Mouse (Mus musculus): ENCODE results near the gene Cnih1. TPM values are rescaled to one million over a fixed set of nuclear protein-coding genes. Genes with fewer than 3 reads are reported as not detected.
"Not testable (repeated sequence)": the region's sequence is repeated elsewhere in the genome, so short reads cannot be mapped to it uniquely, and the experiment has no call there.

The Cnih1 gene
- polyA plus RNA-seq, 1 experiment from 2014 or later: 220 TPM

DNA sequence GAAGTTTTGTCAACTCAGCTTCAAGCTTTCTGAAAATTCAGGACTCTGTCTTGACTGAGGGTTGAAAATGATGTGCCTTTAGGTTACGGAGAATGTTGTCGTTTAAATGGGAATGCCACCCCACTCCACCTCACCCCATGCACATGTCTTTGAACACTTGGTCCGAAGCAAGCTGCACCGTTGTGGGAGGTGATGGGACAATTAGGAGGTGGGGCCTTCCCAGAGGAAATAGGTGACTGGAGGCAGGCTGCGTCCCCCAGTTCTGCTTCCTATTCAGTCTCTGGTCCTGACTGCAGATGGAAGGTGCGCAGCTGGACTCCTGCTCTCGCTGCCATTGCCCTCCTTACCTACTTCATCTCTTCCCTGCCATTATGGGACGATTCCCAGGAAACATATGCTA lies 32.4 kb downstream of the Cnih1 start:
- Histone ChIP-seq H3K9me3 (no peaks in the 10 kb centered on the region), H3K27ac (replicated peaks) (no peak overlapping the region), H3K27me3 (no peaks in the 10 kb centered on the region), H3K4me3 (no peak overlapping the region), H3K4me2 (no peak overlapping the region), H3K9ac (no peak overlapping the region), H3K4me1 (replicated peaks) (peaks cover 2% of the 10 kb centered on the region), H3K36me3 (no peaks in the 10 kb centered on the region)
- WGBS: 89% methylated on average over 8 of the region's 8 CpGs
- ATAC-seq (ENCODE audit: low read depth): no peak

DNA sequence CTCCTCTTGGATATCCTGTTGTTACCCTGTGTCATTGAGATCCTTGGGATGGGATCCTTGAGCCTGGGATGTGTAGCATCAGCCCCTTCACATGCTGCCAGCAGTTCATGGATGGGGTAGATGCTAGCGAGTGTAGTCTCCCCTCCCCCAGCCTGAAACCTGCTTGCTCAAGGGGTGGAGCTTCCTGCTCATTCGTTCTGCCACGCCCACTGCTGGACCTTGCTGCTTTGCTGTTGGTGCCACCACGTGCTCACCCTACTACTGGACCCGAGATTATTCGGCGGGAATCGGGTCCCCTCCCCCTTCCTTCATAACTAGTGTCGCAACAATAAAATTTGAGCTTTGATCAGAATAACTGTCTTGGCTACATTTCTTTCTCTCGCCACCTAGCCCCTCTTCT lies 33.8 kb downstream of the Cnih1 start:
- not testable (repeated sequence) for H3K4me2 ChIP-seq; H3K4me3 ChIP-seq; ATAC-seq (ENCODE audit: low read depth); H3K36me3 ChIP-seq; H3K9me3 ChIP-seq; H3K4me1 ChIP-seq (replicated peaks); H3K27ac ChIP-seq (replicated peaks); H3K27me3 ChIP-seq; H3K9ac ChIP-seq
- 65% methylated on average over 9 of the region's 10 CpGs for WGBS

DNA sequence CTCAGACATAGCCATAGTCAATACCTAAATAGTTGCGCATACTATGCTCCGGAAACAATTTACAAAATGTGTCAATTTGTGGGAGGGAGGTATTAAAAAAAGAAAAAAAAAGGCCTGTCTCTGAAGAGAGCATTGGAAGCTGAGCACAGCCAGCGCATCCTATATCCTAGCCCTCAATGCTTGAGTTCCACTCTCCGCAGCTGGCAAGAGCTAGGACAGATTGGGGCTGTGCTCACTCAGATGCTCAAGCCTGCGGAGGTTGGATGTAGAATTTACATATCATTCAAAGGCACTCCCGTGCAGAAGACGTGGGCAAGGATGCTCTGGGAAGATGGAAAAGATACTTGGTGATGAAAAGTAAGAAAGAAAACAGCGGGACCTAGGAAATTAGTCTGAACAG lies 42.8 kb downstream of the Cnih1 start:
- Histone ChIP-seq H3K4me2 (no peak overlapping the region), H3K9ac (no peak overlapping the region), H3K36me3 (no peaks in the 10 kb centered on the region), H3K9me3 (no peaks in the 10 kb centered on the region), H3K4me3 (no peak overlapping the region), H3K4me1 (replicated peaks) (no peaks in the 10 kb centered on the region), H3K27ac (replicated peaks) (no peak overlapping the region), H3K27me3 (no peaks in the 10 kb centered on the region)
- WGBS: 93% methylated on average over 8 of the region's 8 CpGs
- ATAC-seq (ENCODE audit: low read depth): no peak

DNA sequence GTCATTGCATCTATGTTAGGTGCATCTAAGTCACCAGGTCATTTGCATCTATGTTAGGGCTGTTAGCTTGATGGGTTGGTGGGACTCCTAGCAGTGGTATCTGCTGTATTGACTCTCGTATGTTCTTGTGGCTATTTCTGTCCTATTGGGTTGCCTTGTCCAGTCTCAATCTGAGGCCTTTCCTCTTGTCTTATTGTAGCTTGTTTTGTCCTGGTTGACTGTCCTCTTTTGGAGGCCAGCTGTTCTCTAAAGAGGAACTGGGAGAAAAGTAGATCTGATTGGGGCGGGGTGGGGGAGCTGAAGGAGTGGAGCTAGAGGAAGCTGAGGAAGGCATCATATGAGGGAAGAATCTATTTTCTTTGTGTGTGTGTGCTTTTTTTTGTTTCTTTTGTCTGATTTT lies 45.5 kb downstream of the Cnih1 start:
- ATAC-seq (ENCODE audit: low read depth): no peak
- no peaks in the 10 kb centered on the region for H3K27me3 ChIP-seq
- 0 out of 2 replicates have a peak, but pooled peaks cover 2% of the 10 kb centered on the region for H3K9me3 ChIP-seq
- no peak overlapping the region for H3K27ac ChIP-seq (replicated peaks)
- H3K4me1 ChIP-seq (replicated peaks): no peaks in the 10 kb centered on the region
- no peak overlapping the region for H3K4me3 ChIP-seq
- H3K36me3 ChIP-seq: no peaks in the 10 kb centered on the region
- no peak overlapping the region for H3K4me2 ChIP-seq
- 97% methylated on average over 2 of the region's 2 CpGs for WGBS
- H3K9ac ChIP-seq: no peak overlapping the region

DNA sequence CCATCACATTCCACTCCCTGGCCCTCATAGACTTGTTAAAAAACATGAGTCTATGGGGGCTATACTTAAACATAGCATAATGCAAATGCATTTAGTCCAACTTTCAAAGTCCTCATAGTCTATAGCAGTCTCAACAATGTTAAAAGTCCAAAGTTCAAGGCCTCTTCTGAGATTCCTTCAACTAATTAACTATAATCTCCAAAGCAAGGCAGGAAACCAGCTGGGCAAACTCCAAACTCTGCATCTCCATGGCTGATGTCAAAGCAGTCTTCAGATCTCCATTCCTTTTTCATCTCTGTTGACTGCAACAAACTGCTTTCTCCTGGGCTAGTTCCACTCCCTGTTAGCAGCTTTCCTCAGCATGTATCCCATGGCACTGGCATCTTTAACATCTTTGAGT lies 50.9 kb downstream of the Cnih1 start:
- not testable (repeated sequence) for ATAC-seq (ENCODE audit: low read depth); H3K4me2 ChIP-seq; H3K9ac ChIP-seq; H3K36me3 ChIP-seq; H3K9me3 ChIP-seq; H3K4me3 ChIP-seq; H3K4me1 ChIP-seq (replicated peaks); H3K27ac ChIP-seq (replicated peaks); H3K27me3 ChIP-seq

DNA sequence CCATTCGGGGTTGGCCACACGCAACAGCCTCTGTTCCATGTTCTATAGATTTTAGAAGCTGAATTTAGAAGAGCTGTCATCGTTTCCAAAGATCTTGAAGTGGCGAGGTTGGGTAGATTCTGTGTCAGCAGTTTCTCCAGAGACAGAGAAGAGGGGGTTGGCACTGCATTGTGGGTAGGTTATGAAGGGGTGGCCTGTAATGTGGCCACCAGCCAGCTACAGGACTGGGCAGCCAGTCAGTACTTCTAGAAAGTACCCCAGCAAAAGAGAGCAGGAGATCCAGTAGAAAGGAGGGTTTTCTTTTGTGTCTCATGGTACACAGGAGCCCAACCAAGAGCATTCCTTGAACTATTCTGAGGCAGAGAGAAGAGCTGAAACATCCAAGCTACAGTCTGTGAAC lies 51.8 kb downstream of the Cnih1 start:
- H3K4me1 ChIP-seq (replicated peaks): no peaks in the 10 kb centered on the region
- 0 out of 2 replicates have a peak, but pooled peaks cover 2% of the 10 kb centered on the region for H3K9me3 ChIP-seq
- no peak overlapping the region for H3K4me2 ChIP-seq
- no peak overlapping the region for H3K4me3 ChIP-seq
- no peak for ATAC-seq (ENCODE audit: low read depth)
- H3K27ac ChIP-seq (replicated peaks): no peak overlapping the region
- no peaks in the 10 kb centered on the region for H3K36me3 ChIP-seq
- no peaks in the 10 kb centered on the region for H3K27me3 ChIP-seq
- no peak overlapping the region for H3K9ac ChIP-seq
- WGBS: 92% methylated on average over 4 of the region's 4 CpGs

DNA sequence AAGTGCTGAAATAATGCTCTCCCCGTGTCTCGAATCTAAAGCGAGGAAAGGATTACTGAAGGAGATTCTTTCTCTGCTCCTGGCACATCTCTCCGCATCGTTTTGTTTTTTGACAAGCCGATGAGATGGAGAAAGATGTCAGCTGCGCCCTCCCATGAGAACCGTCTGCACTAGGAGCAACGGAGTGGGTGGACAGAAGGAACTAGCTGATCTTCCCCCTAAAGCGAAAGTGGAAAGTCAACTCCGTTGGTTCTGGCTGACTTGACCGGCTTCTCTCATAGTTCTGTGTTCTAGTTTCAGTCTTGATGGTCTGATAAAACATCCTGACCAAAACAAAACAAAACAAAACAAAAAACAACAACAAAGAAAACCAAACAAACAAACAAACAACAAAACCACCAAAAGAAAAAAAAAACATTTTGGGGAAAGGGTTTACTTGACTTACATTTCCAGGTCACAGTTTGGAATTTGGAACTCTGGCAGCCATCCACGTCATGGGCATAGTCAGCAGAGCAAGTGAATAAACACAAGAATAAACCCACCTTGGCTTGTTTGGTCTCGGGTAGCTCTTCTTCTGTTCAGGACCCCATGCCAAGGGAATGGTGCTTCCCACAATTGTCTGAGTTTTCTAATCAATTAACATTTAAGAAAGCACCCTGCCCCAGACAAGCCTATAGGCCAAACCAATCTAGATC lies 53.3 kb downstream of the Cnih1 start:
- Histone ChIP-seq H3K4me1 (replicated peaks) (no peaks in the 10 kb centered on the region), H3K4me3 (no peak overlapping the region), H3K27ac (replicated peaks) (no peak overlapping the region), H3K36me3 (no peaks in the 10 kb centered on the region), H3K27me3 (no peaks in the 10 kb centered on the region), H3K9me3 (0 out of 2 replicates have a peak, but pooled peaks cover 2% of the 10 kb centered on the region), H3K9ac (no peak overlapping the region), H3K4me2 (no peak overlapping the region)
- WGBS: 88% methylated on average over 14 of the region's 14 CpGs
- ATAC-seq (ENCODE audit: low read depth): no peak

DNA sequence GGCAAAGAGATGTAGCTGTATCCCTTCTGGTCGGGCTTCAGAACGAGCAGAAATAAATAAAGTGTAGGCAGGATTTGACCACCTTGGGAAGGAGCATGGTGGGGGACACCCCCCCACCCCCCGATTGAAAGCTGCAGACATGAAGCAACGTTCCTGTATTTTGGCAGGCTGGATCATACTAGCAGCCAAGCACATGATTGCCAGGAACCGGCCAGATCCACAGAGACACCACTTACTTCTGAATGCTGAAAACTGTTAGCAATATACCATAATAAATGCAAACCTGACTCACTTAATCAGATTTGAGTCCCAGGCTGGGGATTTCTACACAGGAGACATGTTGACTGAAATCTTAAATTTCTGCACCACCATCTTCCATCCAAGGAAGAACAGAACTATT lies 53.9 kb downstream of the Cnih1 start:
- H3K9ac ChIP-seq: no peak overlapping the region
- H3K4me1 ChIP-seq (replicated peaks): no peaks in the 10 kb centered on the region
- H3K9me3 ChIP-seq: no peaks in the 10 kb centered on the region
- no peak for ATAC-seq (ENCODE audit: low read depth)
- H3K27me3 ChIP-seq: no peaks in the 10 kb centered on the region
- H3K36me3 ChIP-seq: no peaks in the 10 kb centered on the region
- H3K4me3 ChIP-seq: no peak overlapping the region
- no peak overlapping the region for H3K27ac ChIP-seq (replicated peaks)
- H3K4me2 ChIP-seq: no peak overlapping the region
- WGBS: 86% methylated on average over 5 of the region's 5 CpGs

DNA sequence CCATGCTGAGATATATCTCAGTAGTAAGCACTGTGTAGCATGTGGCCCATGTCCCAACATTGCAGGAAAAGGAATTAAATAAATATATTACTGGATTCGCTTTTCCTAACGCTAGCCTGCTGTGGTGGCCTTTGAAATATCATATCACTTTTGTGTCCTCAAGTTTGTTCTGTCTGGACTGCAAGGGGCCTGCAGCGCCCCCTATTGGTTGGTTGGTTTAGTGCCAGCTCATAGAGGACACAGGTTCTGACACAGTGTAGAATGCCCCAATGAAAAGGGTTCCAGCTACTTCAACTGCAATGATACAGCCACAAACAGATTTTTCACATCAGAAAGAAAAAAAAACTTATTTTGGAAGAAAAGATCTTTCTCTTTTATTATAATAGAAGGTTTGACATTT lies 62.5 kb downstream of the Cnih1 start:
- Histone ChIP-seq H3K9me3 (no peaks in the 10 kb centered on the region), H3K4me2 (no peak overlapping the region), H3K36me3 (no peaks in the 10 kb centered on the region), H3K4me3 (no peak overlapping the region), H3K4me1 (replicated peaks) (no peaks in the 10 kb centered on the region), H3K27ac (replicated peaks) (no peak overlapping the region), H3K9ac (no peak overlapping the region), H3K27me3 (no peaks in the 10 kb centered on the region)
- 50% methylated on average over 3 of the region's 3 CpGs for WGBS
- ATAC-seq (ENCODE audit: low read depth): no peak

Other genes with a start within 250 kb of the Cnih1 start
- 14.2 and 16.2 TPM in 2 replicates for gene Cdkn3, start 27.9 kb downstream of the Cnih1 start, polyA plus RNA-seq (2015; fragmentation: Nextera tagmentation; extraction: Ambion mirVana)
- gene Gmfb, start 33.8 kb upstream of the Cnih1 start, polyA plus RNA-seq (2015; fragmentation: Nextera tagmentation; extraction: Ambion mirVana): 100 and 110 TPM in 2 replicates
- 22.2 and 24.4 TPM in 2 replicates for gene Cgrrf1, start 43.7 kb upstream of the Cnih1 start, polyA plus RNA-seq (2015; fragmentation: Nextera tagmentation; extraction: Ambion mirVana)
- 3.1 and 4.5 TPM in 2 replicates for gene Samd4, start 94.4 kb upstream of the Cnih1 start, polyA plus RNA-seq (2015; fragmentation: Nextera tagmentation; extraction: Ambion mirVana)